In the genomic region with DNA sequence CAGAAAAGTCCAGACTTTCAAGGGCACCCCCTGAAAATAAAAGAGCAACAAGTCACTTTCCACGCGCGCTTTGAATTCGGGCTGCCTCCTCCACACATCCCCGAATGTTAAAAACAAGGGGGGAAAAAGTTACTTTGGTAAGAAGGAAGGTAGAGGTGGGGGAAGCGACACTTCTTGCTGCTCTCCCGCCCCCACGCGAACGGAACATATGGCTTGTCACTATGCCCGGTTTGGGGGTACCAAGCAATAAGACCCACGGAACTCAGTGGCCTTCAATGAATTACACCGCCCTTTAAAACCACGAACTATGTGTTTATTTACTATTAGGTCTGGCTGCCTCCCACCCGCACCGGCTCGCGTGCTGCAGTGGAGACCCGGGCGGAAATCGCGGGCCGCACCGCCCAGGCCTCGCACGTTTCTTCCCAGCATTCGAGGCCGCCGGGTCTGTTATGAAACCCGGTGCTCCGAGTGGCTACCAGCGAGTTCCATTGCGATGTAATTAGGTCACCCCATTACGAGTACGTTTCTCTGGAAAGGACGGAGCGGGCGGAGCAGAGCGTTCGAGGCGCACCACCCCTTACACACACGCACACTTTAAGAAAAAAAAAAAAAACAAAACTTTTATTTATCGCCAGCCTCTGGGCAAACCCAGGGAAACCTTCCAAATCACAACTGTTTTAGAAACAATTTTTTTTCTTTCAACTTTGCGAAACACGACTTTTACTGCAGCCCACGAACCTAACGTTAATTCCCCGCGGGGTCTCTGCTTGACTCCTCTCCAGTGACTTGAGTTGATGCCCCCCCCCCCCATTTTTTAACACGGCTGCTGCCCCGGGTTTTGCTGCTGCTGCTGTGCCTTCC, we compare ENCODE assay signal across 8 mouse cellular contexts. TPM values are rescaled to one million over a fixed set of nuclear protein-coding genes. Genes with fewer than 3 reads are reported as not detected.
A peak's percentile ranks its signal among the peaks of the same experiment; 100 is the strongest.
DNase-seq lines count a peak whose midpoint lies in the region; ATAC-seq and TF ChIP-seq lines count a peak whose summit lies in the region.

No protein-coding gene starts in this region.

- H3K27me3 ChIP-seq in embryonic facial prominence, embryonic 11.5 days (ENCODE audit: control insufficient read depth, insufficient read depth, low read length), result no peaks in the 10 kb centered on the region
- H3K27me3 ChIP-seq in intestine, postnatal 0 days (replicated peaks; ENCODE audit: control insufficient read depth, insufficient read depth, low read length), result no peaks in the 10 kb centered on the region
- H3K27me3 ChIP-seq in liver, embryonic 14.5 days (ENCODE audit: control insufficient read depth, insufficient read depth, low read length), result no peaks in the 10 kb centered on the region
- no peaks in the 10 kb centered on the region for H3K27me3 ChIP-seq in stomach, embryonic 15.5 days (replicated peaks)

- H3K4me3 ChIP-seq in embryonic facial prominence, embryonic 11.5 days (ENCODE audit: low read depth, low read length), result peak overlapping the region; percentile 71
- peak overlapping the region; percentile 91 for H3K4me3 ChIP-seq in intestine, postnatal 0 days (ENCODE audit: low read depth, low read length)
- H3K4me3 ChIP-seq in liver, embryonic 14.5 days (ENCODE audit: insufficient read depth in 1 of 2, low read depth in 2 of 2, low read length in 2 of 2), result peak overlapping the region; percentile 92 to 97
- H3K4me3 ChIP-seq in stomach, embryonic 15.5 days (replicated peaks), result peak overlapping the region; percentile 83

- no peak for ATAC-seq in embryonic facial prominence, embryonic 11.5 days (replicated peaks; ENCODE audit: insufficient number of reproducible peaks, low FRiP score, low TSS enrichment, low read depth)
- ATAC-seq in intestine, postnatal 0 days, result peak; percentile 5; the same call in 1 of the 2 replicates
- ATAC-seq in liver, embryonic 14.5 days (ENCODE audit: insufficient read depth), result peak; percentile 7; the same call in 1 of the 2 replicates
- ATAC-seq in stomach, embryonic 15.5 days (ENCODE audit: insufficient read depth, low FRiP score, low read depth), result 0 out of 2 replicates have a peak, but pooled peaks have one; percentile 3

- TF ChIP-seq CTCF in intestine, postnatal 0 days (IDR thresholded peaks at IDR 0.05; ENCODE audit: low read depth), result no peak
- TF ChIP-seq CTCF in liver, embryonic 14.5 days (IDR thresholded peaks at IDR 0.05; ENCODE audit: low read depth), result no peak

- under 1% methylated on average over 51 of the region's 51 CpGs for WGBS in embryonic facial prominence, embryonic 11.5 days
- under 1% methylated on average over 51 of the region's 51 CpGs for WGBS in intestine, postnatal 0 days
- under 1% methylated on average over 51 of the region's 51 CpGs for whole genome bisulfite sequencing in liver, embryonic 14.5 days (ENCODE audit: insufficient replicate concordance)
- WGBS in stomach, embryonic 15.5 days, result under 1% methylated on average over 51 of the region's 51 CpGs

- TF ChIP-seq EP300 in liver, embryonic 14.5 days (IDR thresholded peaks at IDR 0.05; ENCODE audit: low read depth), result no peak

- H3K27ac ChIP-seq in embryonic facial prominence, embryonic 11.5 days (replicated peaks; ENCODE audit: low read depth, low read length), result peak overlapping the region; percentile 99
- H3K27ac ChIP-seq in intestine, postnatal 0 days (ENCODE audit: low read depth, low read length), result peak overlapping the region; percentile 98
- H3K27ac ChIP-seq in liver, embryonic 14.5 days, result peak overlapping the region; percentile 90
- H3K27ac ChIP-seq in stomach, embryonic 15.5 days, result peak overlapping the region; percentile 99

- peak; percentile 87 for DNase-seq in A20 (ENCODE audit: low read depth, low spot score)
- peak; percentile 92 for DNase-seq in adrenal gland, adult 2 months
- peak; percentile 73 for DNase-seq in embryonic facial prominence, embryonic 11.5 days (ENCODE audit: low spot score)
- DNase-seq in heart, adult 11 months, result peak; percentile 99
- no peak for DNase-seq in liver, embryonic 14.5 days (ENCODE audit: low read depth in 3 of 3, low spot score in 3 of 3)
- peak; percentile 71 to 72 for DNase-seq in natural killer cell, adult 2 months (ENCODE audit: low spot score in 2 of 2)

- H3K36me3 ChIP-seq in embryonic facial prominence, embryonic 11.5 days (replicated peaks; ENCODE audit: control insufficient read depth, insufficient read depth, low read depth, low read length), result peaks cover 9% of the 10 kb centered on the region
- H3K36me3 ChIP-seq in intestine, postnatal 0 days (ENCODE audit: control insufficient read depth, insufficient read depth), result peaks cover 11% of the 10 kb centered on the region; the same call in 1 of the 2 replicates
- peaks cover 12% of the 10 kb centered on the region for H3K36me3 ChIP-seq in liver, embryonic 14.5 days (replicated peaks; ENCODE audit: control insufficient read depth, insufficient read depth, low read depth)
- no peaks in the 10 kb centered on the region for H3K36me3 ChIP-seq in stomach, embryonic 15.5 days

- peak overlapping the region; percentile 93 for H3K4me2 ChIP-seq in embryonic facial prominence, embryonic 11.5 days (ENCODE audit: low read depth, low read length)
- peak overlapping the region; percentile 90 for H3K4me2 ChIP-seq in intestine, postnatal 0 days (replicated peaks; ENCODE audit: low read depth)
- H3K4me2 ChIP-seq in liver, embryonic 14.5 days (ENCODE audit: low read depth), result peak overlapping the region; percentile 100
- peak overlapping the region; percentile 91 for H3K4me2 ChIP-seq in stomach, embryonic 15.5 days

- 0 out of 2 replicates have a peak, but pooled peaks cover 3% of the 10 kb centered on the region for H3K4me1 ChIP-seq in embryonic facial prominence, embryonic 11.5 days (ENCODE audit: control insufficient read depth, insufficient read depth, low read length)
- H3K4me1 ChIP-seq in intestine, postnatal 0 days (replicated peaks; ENCODE audit: control insufficient read depth, insufficient read depth, low read length), result peaks cover 5% of the 10 kb centered on the region; the same call in 1 of the 2 replicates
- H3K4me1 ChIP-seq in liver, embryonic 14.5 days (replicated peaks; ENCODE audit: control insufficient read depth in 2 of 2, insufficient read depth in 2 of 2, low read length in 1 of 2), result peaks cover 22 to 33% of the 10 kb centered on the region in 2 experiments
- H3K4me1 ChIP-seq in stomach, embryonic 15.5 days, result peaks cover 9% of the 10 kb centered on the region

- H3K9ac ChIP-seq in embryonic facial prominence, embryonic 11.5 days (replicated peaks; ENCODE audit: low read length), result peak overlapping the region; percentile 85
- H3K9ac ChIP-seq in intestine, postnatal 0 days (ENCODE audit: low read depth, low read length), result peak overlapping the region; percentile 85
- H3K9ac ChIP-seq in liver, embryonic 14.5 days (replicated peaks), result peak overlapping the region; percentile 95
- H3K9ac ChIP-seq in stomach, embryonic 15.5 days, result peak overlapping the region; percentile 72; the same call in 1 of the 2 replicates

- H3K9me3 ChIP-seq in embryonic facial prominence, embryonic 11.5 days (replicated peaks; ENCODE audit: control insufficient read depth, low read length), result no peaks in the 10 kb centered on the region
- H3K9me3 ChIP-seq in intestine, postnatal 0 days (ENCODE audit: control insufficient read depth), result no peaks in the 10 kb centered on the region
- no peaks in the 10 kb centered on the region for H3K9me3 ChIP-seq in liver, embryonic 14.5 days (ENCODE audit: control insufficient read depth, low read length)
- H3K9me3 ChIP-seq in stomach, embryonic 15.5 days, result no peaks in the 10 kb centered on the region

RNA-seq across cellular contexts. Expression of gene Zfp36l1, which starts 1.4 kb away (rescaled TPM):
- total RNA-seq in adrenal gland, adult 2 months (2021), result 100 to 1,000 TPM; 191 to 215 TPM
- polyA plus RNA-seq in adrenal gland, adult 2 months (2012; rRNA removed), result 458 and 470 TPM in 2 replicates
- polyA plus RNA-seq in embryonic facial prominence, embryonic 11.5 days (2014; fragmentation: Nextera tagmentation; extraction: Ambion mirVana), result 154 and 160 TPM in 2 replicates
- polyA plus RNA-seq in intestine, postnatal 0 days (2015; fragmentation: Nextera tagmentation; extraction: Ambion mirVana), result 77.9 and 80.7 TPM in 2 replicates
- polyA plus RNA-seq in liver, embryonic 14.5 days (2012; rRNA removed), result 19.4 and 23.5 TPM in 2 replicates
- 22.7 and 28.5 TPM in 2 replicates for polyA plus RNA-seq in liver, embryonic 14.5 days (2014; fragmentation: Nextera tagmentation; extraction: Ambion mirVana)
- 142 and 146 TPM in 2 replicates for polyA plus RNA-seq in stomach, embryonic 15.5 days (2015; fragmentation: Nextera tagmentation; extraction: Ambion mirVana)

Comparison
In these comparisons a context has a peak if more than half of its experiments do, and no peak if none do; other contexts are left out.
1. DNase-seq: peak in A20 (single experiment), adrenal gland, adult 2 months (single experiment), embryonic facial prominence, embryonic 11.5 days (single experiment), heart, adult 11 months (single experiment) and natural killer cell, adult 2 months (2 of 2); none in liver, embryonic 14.5 days (0 of 3).
2. Peak in every context shown above with its lines, with median percentiles within 50 percentile points of each other: H3K27ac ChIP-seq, H3K4me2 ChIP-seq, H3K4me3 ChIP-seq and H3K9ac ChIP-seq.